Mouse (Mus musculus) neural tube, embryonic 10.5 days (tissue): ENCODE results near the gene Plvap.

ENCODE experiments used
- DNase-seq: peaks from one replicate; pipeline ENCODE4 v3.0.0-alpha.2; 2017; ENCODE audit warnings: low spot score; ENCODE audit errors: extremely low spot score

The Plvap gene

GRCm38 (mm10) chr8:71526272-71526671 is 14.7 kb upstream of the Plvap start:
- DNase-seq = no peak

GRCm38 (mm10) chr8:71525226-71526050 is 13.9 kb upstream of the Plvap start, which contains the start of gene Ccdc194:
Gene Ccdc194, minus strand, starts transcription at chr8:71525711.
- DNase-seq = no peak

- peak; percentile 95 for DNase-seq
Measured at GRCm38 (mm10) chr8:71521634-71522033, 10.1 kb upstream of the Plvap start.

- DNase-seq = peak; percentile 54
Measured at GRCm38 (mm10) chr8:71519037-71519825, 7.7 kb upstream of the Plvap start.

GRCm38 (mm10) chr8:71516786-71517185 is 5.2 kb upstream of the Plvap start:
- no peak for DNase-seq

- DNase-seq = no peak
Measured at GRCm38 (mm10) chr8:71515043-71515442, 3.5 kb upstream of the Plvap start.

- DNase-seq = no peak
Measured at GRCm38 (mm10) chr8:71513018-71513754, 1.6 kb upstream of the Plvap start.

- DNase-seq = no peak
Measured at GRCm38 (mm10) chr8:71509316-71509715, 2.2 kb downstream of the Plvap start.

GRCm38 (mm10) chr8:71507589-71508104 is 3.9 kb downstream of the Plvap start:
- peak; percentile 75 for DNase-seq

GRCm38 (mm10) chr8:71505979-71506378 is 5.6 kb downstream of the Plvap start:
- DNase-seq = no peak

GRCm38 (mm10) chr8:71505326-71505725 is 6.2 kb downstream of the Plvap start:
- no peak for DNase-seq

GRCm38 (mm10) chr8:71504349-71504748 is 7.2 kb downstream of the Plvap start:
- DNase-seq = no peak

- peak; percentile 47 for DNase-seq
Measured at GRCm38 (mm10) chr8:71498816-71499690, 12.5 kb downstream of the Plvap start.

GRCm38 (mm10) chr8:71497881-71498501 is 13.6 kb downstream of the Plvap start:
- DNase-seq = no peak

GRCm38 (mm10) chr8:71497077-71497645 is 14.4 kb downstream of the Plvap start:
- DNase-seq = no peak

GRCm38 (mm10) chr8:71496481-71496880 is 15.1 kb downstream of the Plvap start:
- no peak for DNase-seq

- DNase-seq = no peak
Measured at GRCm38 (mm10) chr8:71495811-71496210, 15.7 kb downstream of the Plvap start.

GRCm38 (mm10) chr8:71495039-71495438 is 16.5 kb downstream of the Plvap start:
- DNase-seq = peak; percentile 83

- peak; percentile 89 for DNase-seq
Measured at GRCm38 (mm10) chr8:71488454-71488853, 23.1 kb downstream of the Plvap start.
